10 mouse cellular contexts compared by ENCODE assay signal in genomic region chr8:119603771-119604170, GRCm38 (mm10). TPM values are rescaled to one million over a fixed set of nuclear protein-coding genes. Genes with fewer than 3 reads are reported as not detected.
DNase-seq lines count a peak whose midpoint lies in the region; ATAC-seq and TF ChIP-seq lines count a peak whose summit lies in the region.
"Had no signal": no experiment of that assay in that cellular context is flagged by ENCODE, and none has a peak within 500 bp of the region (broad histone marks: within the 10 kb centered on the region; RNA-seq: fewer than 3 reads in every experiment).

No protein-coding gene starts in this region.

- no peak for TF ChIP-seq CTCF in testis, adult 2 months (IDR thresholded peaks at IDR 0.05; ENCODE audit: control insufficient read depth, insufficient read depth, insufficient replicate concordance, low read depth, low read length)

- no peak for ATAC-seq in liver, embryonic 15.5 days (ENCODE audit: insufficient read depth)

- no peak overlapping the region for H3K4me3 ChIP-seq in testis, adult 2 months (ENCODE audit: control insufficient read depth, low read depth, low read length)
- H3K4me3 ChIP-seq in liver, embryonic 15.5 days (replicated peaks): peak overlapping the region; percentile 72

- WGBS in liver, embryonic 15.5 days (ENCODE audit: insufficient replicate concordance): 73% methylated on average over 4 of the region's 4 CpGs

- no peaks in the 10 kb centered on the region for H3K9me3 ChIP-seq in liver, embryonic 15.5 days (replicated peaks)

- H3K9ac ChIP-seq in liver, embryonic 15.5 days: peak overlapping the region; percentile 71

- H3K36me3 ChIP-seq in testis, adult 2 months (ENCODE audit: control insufficient read depth, insufficient read depth, low read length): no peaks in the 10 kb centered on the region
- peaks cover 39% of the 10 kb centered on the region for H3K36me3 ChIP-seq in liver, embryonic 15.5 days (replicated peaks)

- no peaks in the 10 kb centered on the region for H3K27me3 ChIP-seq in testis, adult 2 months (ENCODE audit: control insufficient read depth, insufficient read depth, low read length)
- H3K27me3 ChIP-seq in liver, embryonic 15.5 days: no peaks in the 10 kb centered on the region

- peak overlapping the region; percentile 87 for H3K4me2 ChIP-seq in liver, embryonic 15.5 days

- DNase-seq in adrenal gland, adult 2 months: peak; percentile 46
- DNase-seq in adrenal gland, postnatal 25 days: no peak
- DNase-seq in testis, postnatal 10 days (ENCODE audit: low spot score): no peak
- DNase-seq in left cerebral cortex, adult 8-10 months (ENCODE audit: low spot score in 2 of 2): no peak
- no peak for DNase-seq in thymus, postnatal 36 days
- no peak for DNase-seq in kidney, postnatal 10 days
- DNase-seq: thymus, postnatal 25 days had no signal

- H3K27ac ChIP-seq in testis, adult 2 months (ENCODE audit: control insufficient read depth, insufficient read depth, low read depth, low read length): peak overlapping the region; percentile 10; the same call in 1 of the 2 replicates
- H3K27ac ChIP-seq in liver, embryonic 15.5 days (replicated peaks): peak overlapping the region; percentile 81; the same call in 1 of the 2 replicates

- peaks cover 11% of the 10 kb centered on the region for H3K4me1 ChIP-seq in testis, adult 2 months (ENCODE audit: control insufficient read depth, insufficient read depth, low read length)
- peaks cover 19% of the 10 kb centered on the region for H3K4me1 ChIP-seq in liver, embryonic 15.5 days (replicated peaks)

- TF ChIP-seq POLR2A in testis, adult 2 months (IDR thresholded peaks at IDR 0.05; ENCODE audit: control insufficient read depth, low read depth, low read length): no peak

RNA-seq across cellular contexts. Expression of gene Taf1c, which starts 1.3 kb away (rescaled TPM):
- 10 to 100 TPM; 10.7 to 12.5 TPM for total RNA-seq in adrenal gland, adult 2 months (2021)
- polyA plus RNA-seq in adrenal gland, adult 2 months (2012; rRNA removed): 41.3 and 46.2 TPM in 2 replicates
- total RNA-seq in adrenal gland, postnatal 25 days (2021): 14.0 and 15.7 TPM in 2 replicates
- 6.3 and 6.9 TPM in 2 replicates for polyA plus RNA-seq in testis, adult 2 months (2012; rRNA removed)
- 5.4 and 7.4 TPM in 2 replicates for polyA plus RNA-seq in liver, embryonic 15.5 days (2015; fragmentation: Nextera tagmentation; extraction: Ambion mirVana)
- 10 to 100 TPM in 1 of 4 experiments, 1 to 10 TPM in 3; 8.6 to 10.2 (median 9.7) TPM for total RNA-seq in left cerebral cortex, adult 8-10 months (2022)

RNA-seq across cellular contexts. Expression of gene Adad2, which starts 8.8 kb away (rescaled TPM):
- not detected for total RNA-seq in adrenal gland, adult 2 months (2021)
- not detected in 2 replicates for polyA plus RNA-seq in adrenal gland, adult 2 months (2012; rRNA removed)
- total RNA-seq in adrenal gland, postnatal 25 days (2021): not detected in 2 replicates
- 48.7 and 54.3 TPM in 2 replicates for polyA plus RNA-seq in testis, adult 2 months (2012; rRNA removed)
- not detected in 2 replicates for polyA plus RNA-seq in liver, embryonic 15.5 days (2015; fragmentation: Nextera tagmentation; extraction: Ambion mirVana)
- total RNA-seq in left cerebral cortex, adult 8-10 months (2022): 1 to 10 TPM in 3 of 4 experiments, under 1 TPM in 1; 0.50 to 1.2 (median 1.2) TPM
- total RNA-seq: adrenal gland, postnatal 36 days had no signal

RNA-seq across cellular contexts. Expression of gene Dnaaf1, which starts 28.7 kb away (rescaled TPM):
- total RNA-seq in adrenal gland, adult 2 months (2021): under 1 TPM in 1 of 2 experiments, not detected in 1; 0.09 TPM
- not detected in 2 replicates for polyA plus RNA-seq in adrenal gland, adult 2 months (2012; rRNA removed)
- total RNA-seq in adrenal gland, postnatal 25 days (2021): 0.15 TPM in 1 of 2 replicates, not detected in the other
- polyA plus RNA-seq in testis, adult 2 months (2012; rRNA removed): 577 and 660 TPM in 2 replicates
- polyA plus RNA-seq in liver, embryonic 15.5 days (2015; fragmentation: Nextera tagmentation; extraction: Ambion mirVana): 0.05 and 0.08 TPM in 2 replicates
- total RNA-seq in left cerebral cortex, adult 8-10 months (2022): under 1 TPM in 3 of 4 experiments, not detected in 1; 0.33 to 0.59 (median 0.44) TPM

RNA-seq across cellular contexts. Expression of gene Hsdl1, which starts 28.8 kb away (rescaled TPM):
- 10 to 100 TPM; 38.7 to 39.3 TPM for total RNA-seq in adrenal gland, adult 2 months (2021)
- polyA plus RNA-seq in adrenal gland, adult 2 months (2012; rRNA removed): 22.8 and 24.1 TPM in 2 replicates
- total RNA-seq in adrenal gland, postnatal 25 days (2021): 40.0 and 64.0 TPM in 2 replicates
- polyA plus RNA-seq in testis, adult 2 months (2012; rRNA removed): 12.7 and 12.9 TPM in 2 replicates
- polyA plus RNA-seq in liver, embryonic 15.5 days (2015; fragmentation: Nextera tagmentation; extraction: Ambion mirVana): 16.5 and 18.1 TPM in 2 replicates
- 10 to 100 TPM; 51.4 to 63.6 (median 55.2) TPM for total RNA-seq in left cerebral cortex, adult 8-10 months (2022)

RNA-seq across cellular contexts. Expression of gene Kcng4, which starts 31.7 kb away (rescaled TPM):
- under 1 TPM; 0.45 to 0.66 TPM for total RNA-seq in adrenal gland, adult 2 months (2021)
- 1.2 and 1.6 TPM in 2 replicates for polyA plus RNA-seq in adrenal gland, adult 2 months (2012; rRNA removed)
- total RNA-seq in adrenal gland, postnatal 25 days (2021): 0.30 and 0.52 TPM in 2 replicates
- polyA plus RNA-seq in testis, adult 2 months (2012; rRNA removed): 12.3 and 13.3 TPM in 2 replicates
- polyA plus RNA-seq in liver, embryonic 15.5 days (2015; fragmentation: Nextera tagmentation; extraction: Ambion mirVana): not detected in 2 replicates
- 1 to 10 TPM; 2.5 to 3.3 (median 2.7) TPM for total RNA-seq in left cerebral cortex, adult 8-10 months (2022)
